Comparison of ENCODE assay signal across 8 mouse cellular contexts in the genomic region with DNA sequence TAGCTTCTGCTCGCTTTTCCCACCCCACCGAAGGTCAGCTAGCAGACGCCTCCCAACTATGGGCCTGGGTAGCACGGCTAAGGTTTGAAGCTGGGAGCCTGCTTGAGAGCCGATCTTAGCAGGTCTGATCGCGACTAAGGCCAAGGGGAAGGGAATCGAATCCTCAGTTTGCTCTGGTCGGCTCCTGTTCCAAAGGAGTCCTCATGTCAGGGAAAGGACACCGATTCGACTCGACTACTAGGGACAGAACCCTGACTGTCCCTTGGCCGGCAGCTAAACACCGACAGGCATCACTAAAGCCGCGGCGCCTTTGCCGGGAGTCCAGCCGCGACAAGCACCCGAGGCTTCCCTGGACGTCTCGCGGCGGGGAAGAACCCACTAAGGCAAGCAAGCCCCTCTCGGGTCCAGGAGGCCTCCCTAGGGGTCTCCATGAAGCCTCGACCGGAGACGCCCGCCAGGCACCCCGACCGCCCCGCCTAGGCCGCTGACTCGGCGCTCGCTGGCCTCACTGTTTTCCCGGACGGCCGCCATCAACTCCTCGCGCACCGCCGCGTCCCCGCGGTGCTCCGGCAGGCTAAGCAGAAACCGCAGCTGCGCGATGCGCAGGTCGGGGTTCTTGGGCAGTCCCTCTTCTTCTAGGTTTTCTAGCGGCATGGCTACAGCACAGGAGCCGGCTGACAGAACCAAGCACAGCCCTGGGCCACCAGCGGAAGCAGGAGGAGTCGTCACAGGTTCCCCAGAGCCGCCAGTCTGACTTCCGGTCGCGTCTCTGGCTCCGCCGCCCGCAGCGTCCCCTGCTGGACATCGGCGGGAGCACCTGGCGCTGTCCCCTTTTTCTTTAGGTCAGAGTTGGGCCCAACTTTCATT. TPM values are rescaled to one million over a fixed set of nuclear protein-coding genes. Genes with fewer than 3 reads are reported as not detected.
A peak's percentile ranks its signal among the peaks of the same experiment; 100 is the strongest.
DNase-seq lines count a peak whose midpoint lies in the region; ATAC-seq lines count a peak whose summit lies in the region.

Gene Psmd6 (minus strand): TSS at position 755 of the 867 bp plus-strand sequence.

- peak; percentile 99 for ATAC-seq in hindbrain, embryonic 16.5 days

- peak within 1 kb of the TSS; percentile 84 for H3K4me3 ChIP-seq in hindbrain, embryonic 16.5 days (ENCODE audit: low read length)
- peak within 1 kb of the TSS; percentile 90 for H3K4me3 ChIP-seq in macrophage (ENCODE audit: inconsistent target)

- H3K27ac ChIP-seq in hindbrain, embryonic 16.5 days (ENCODE audit: low read depth, low read length), result peak within 1 kb of the TSS; percentile 85
- peak within 1 kb of the TSS; percentile 39 for H3K27ac ChIP-seq in macrophage

- DNase-seq in WW6 (ENCODE audit: low read depth, low spot score), result peak; percentile 66
- DNase-seq in cerebellum, postnatal 4 days (ENCODE audit: low spot score in 2 of 2), result peak; percentile 91 to 95
- DNase-seq in gastrocnemius, adult 18-20 months (ENCODE audit: low spot score), result peak; percentile 91
- peak; percentile 88 to 89 for DNase-seq in left cerebral cortex, adult 18-20 months (ENCODE audit: low spot score in 2 of 2)
- peak; percentile 91 for DNase-seq in right cerebral cortex, adult 18-20 months
- DNase-seq in urinary bladder, postnatal 10 days (ENCODE audit: low spot score), result peak; percentile 67

- H3K4me1 ChIP-seq in hindbrain, embryonic 16.5 days (ENCODE audit: control insufficient read depth, insufficient read depth, low read depth, low read length), result peaks cover 12% of the 10 kb centered on the region

- H3K36me3 ChIP-seq in hindbrain, embryonic 16.5 days (ENCODE audit: control insufficient read depth, insufficient read depth, low read length), result peaks cover 12% of the 10 kb centered on the region
- H3K36me3 ChIP-seq in macrophage (ENCODE audit: inconsistent target), result peaks cover 31% of the 10 kb centered on the region

- H3K9me3 ChIP-seq in hindbrain, embryonic 16.5 days (ENCODE audit: control insufficient read depth, low read length), result no peaks in the 10 kb centered on the region

- peak within 1 kb of the TSS; percentile 93 for H3K9ac ChIP-seq in hindbrain, embryonic 16.5 days (ENCODE audit: low read depth, low read length)

- peaks cover 31% of the 10 kb centered on the region for H3K79me2 ChIP-seq in macrophage (ENCODE audit: inconsistent target)

- peak within 1 kb of the TSS; percentile 64 for H3K4me2 ChIP-seq in hindbrain, embryonic 16.5 days (ENCODE audit: low read length)

- WGBS in hindbrain, embryonic 16.5 days, result under 1% methylated on average over 68 of the region's 68 CpGs
- WGBS in macrophage (ENCODE audit: missing documents), result under 1% methylated on average over 68 of the region's 68 CpGs

- H3K27me3 ChIP-seq in hindbrain, embryonic 16.5 days (replicated peaks; ENCODE audit: control insufficient read depth, insufficient read depth, low read length), result no peaks in the 10 kb centered on the region

RNA-seq across cellular contexts. Expression of gene Psmd6, which starts in this region (rescaled TPM):
- total RNA-seq in gastrocnemius, adult 18-20 months (2021), result 100 to 1,000 TPM; 134 to 140 TPM
- 244 and 245 TPM in 2 replicates for polyA plus RNA-seq in hindbrain, embryonic 16.5 days (2015; fragmentation: Nextera tagmentation; extraction: Ambion mirVana)
- 100 to 1,000 TPM; 107 to 110 TPM for total RNA-seq in left cerebral cortex, adult 18-20 months (2021)
- 100 to 1,000 TPM in 22 of 26 experiments, 10 to 100 TPM in 4; 58.7 to 169 (median 137) TPM for total RNA-seq in macrophage (2018; cell fraction: chromatin; rRNA removed)
- 10 to 100 TPM; 58.5 to 87.4 (median 75.2) TPM for total RNA-seq in macrophage (2018; cell fraction: cytosol; rRNA removed)
- 100 to 1,000 TPM in 13 of 26 experiments, 10 to 100 TPM in 13; 44.4 to 138 (median 97.1) TPM for total RNA-seq in macrophage (2018; cell fraction: nucleus; rRNA removed)
- polyA plus RNA-seq in macrophage (2018), result 72.7 to 129 TPM (median 87.6 TPM) in 3 replicates

Comparison
In these comparisons a context has a peak if more than half of its experiments do, and no peak if none do; other contexts are left out.
1. Peak in every context shown above with its lines: DNase-seq, ATAC-seq, H3K4me3 ChIP-seq and H3K27ac ChIP-seq.